Comparison of ENCODE assay signal across 24 mouse cellular contexts in genomic region chr14:61569344-61569743, GRCm38 (mm10). TPM values are rescaled to one million over a fixed set of nuclear protein-coding genes. Genes with fewer than 3 reads are reported as not detected.
"Had no signal": no experiment of that assay in that cellular context is flagged by ENCODE, and none has a peak within 500 bp of the region (broad histone marks: within the 10 kb centered on the region; RNA-seq: fewer than 3 reads in every experiment).

No protein-coding gene starts in this region.

- H3K27ac ChIP-seq: hindbrain, postnatal 0 days; layer of hippocampus, adult 2 months; limb, embryonic 10.5 days; limb, embryonic 13.5 days; liver, embryonic 14.5 days; macrophage; midbrain, embryonic 12.5 days; midbrain, embryonic 15.5 days; neural tube, embryonic 12.5 days; neural tube, embryonic 15.5 days; stomach, postnatal 0 days had no signal

- H3K36me3 ChIP-seq: limb, embryonic 10.5 days; limb, embryonic 13.5 days; midbrain, embryonic 12.5 days; midbrain, embryonic 15.5 days; neural tube, embryonic 12.5 days; neural tube, embryonic 15.5 days had no signal

- H3K9me3 ChIP-seq: limb, embryonic 10.5 days; limb, embryonic 13.5 days; midbrain, embryonic 12.5 days; midbrain, embryonic 15.5 days; neural tube, embryonic 12.5 days; neural tube, embryonic 15.5 days had no signal

- ATAC-seq: hindbrain, postnatal 0 days; inflammation-experienced regulatory T-cells, adult 6 months; intestine, embryonic 16.5 days; liver, postnatal 0 days; lung, postnatal 0 days; midbrain, embryonic 15.5 days had no signal

- H3K9ac ChIP-seq: limb, embryonic 13.5 days; liver, embryonic 14.5 days; liver, postnatal 0 days; lung, embryonic 14.5 days; midbrain, embryonic 12.5 days; midbrain, embryonic 15.5 days; neural tube, embryonic 12.5 days; neural tube, embryonic 15.5 days had no signal

- H3K4me1 ChIP-seq: limb, embryonic 10.5 days; limb, embryonic 13.5 days; midbrain, embryonic 12.5 days; midbrain, embryonic 15.5 days; neural tube, embryonic 15.5 days had no signal

- H3K4me2 ChIP-seq: limb, embryonic 13.5 days; liver, embryonic 11.5 days; lung, embryonic 14.5 days; midbrain, embryonic 12.5 days; midbrain, embryonic 15.5 days; neural tube, embryonic 12.5 days; neural tube, embryonic 15.5 days had no signal

- H3K27me3 ChIP-seq: limb, embryonic 13.5 days; midbrain, embryonic 12.5 days; midbrain, embryonic 15.5 days; neural tube, embryonic 12.5 days; neural tube, embryonic 15.5 days had no signal

- DNase-seq: layer of hippocampus, adult 9-11 months; liver, postnatal 0 days; lung, embryonic 14.5 days; right cerebral cortex, adult 18-20 months; right cerebral cortex, postnatal 14 days; right cerebral cortex, postnatal 4 days; thymus, adult 2 months; thymus, postnatal 14 days had no signal

- H3K4me3 ChIP-seq: layer of hippocampus, adult 2 months; limb, embryonic 10.5 days; limb, embryonic 13.5 days; midbrain, embryonic 12.5 days; midbrain, embryonic 15.5 days; neural tube, embryonic 12.5 days; neural tube, embryonic 15.5 days had no signal

RNA-seq across cellular contexts. Expression of gene Kcnrg, which starts 37.9 kb away (rescaled TPM):
- polyA plus RNA-seq: large intestine, adult 2 months; macrophage had no signal
